Mouse (Mus musculus): ENCODE measurements at regions not wholly inside any gene's neighbourhood (a gene's known extent, or its start where the extent isn't known, plus 50 kb on each side); places are given as distances from the start of the nearest gene placed in this dataset.
"Not testable (repeated sequence)": the region's sequence is repeated elsewhere in the genome, so short reads cannot be mapped to it uniquely, and the experiment has no call there.

GRCm38 (mm10) chr3:18744216-18744615 is 796.0 kb downstream of the Cypt12 start:
- DNase-seq (ENCODE audit: low spot score): no peak

DNA sequence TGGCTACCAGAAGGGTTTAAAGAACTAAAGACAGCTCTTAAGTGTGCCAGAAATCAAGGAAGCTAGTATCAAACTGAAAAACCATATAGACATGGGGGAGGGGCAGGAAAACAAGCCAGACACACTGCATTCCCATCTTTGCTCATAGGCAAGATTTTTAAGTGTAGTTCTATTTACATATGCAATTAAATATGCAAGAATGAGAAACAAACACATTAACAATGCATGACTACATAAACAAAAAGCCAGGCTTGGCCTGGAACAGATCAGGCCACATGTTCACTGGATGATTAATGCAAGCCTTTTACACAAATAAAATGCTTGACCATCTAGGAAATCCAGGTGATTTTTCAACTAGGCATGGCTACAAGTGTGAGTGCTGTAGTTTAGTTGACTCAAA is 798.0 kb downstream of the Cypt12 start:
- no peak for DNase-seq (ENCODE audit: low spot score)

DNA sequence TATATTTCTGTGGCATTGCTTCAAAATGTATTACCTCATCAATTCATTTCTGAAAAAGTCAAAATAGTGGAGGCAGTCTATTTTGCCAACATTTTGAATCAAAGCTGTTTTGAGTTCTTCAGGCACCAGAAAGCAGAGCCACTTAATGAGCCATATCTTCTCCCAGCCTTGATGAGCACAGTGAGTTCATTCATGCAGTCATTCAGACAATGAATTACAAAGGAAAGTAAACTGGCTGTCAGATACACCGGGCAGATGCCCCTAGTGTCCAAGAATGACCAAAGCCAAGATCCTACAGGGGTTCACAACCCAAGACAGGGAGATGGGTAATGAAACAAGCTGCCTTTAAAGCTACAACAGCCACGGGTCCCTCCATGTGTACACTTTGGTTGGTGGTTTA is 798.7 kb downstream of the Cypt12 start:
- no peak for DNase-seq (ENCODE audit: low spot score)

GRCm38 (mm10) chr3:18751660-18752259 is 803.5 kb downstream of the Cypt12 start:
- no peak for DNase-seq (ENCODE audit: low spot score)

- DNase-seq (ENCODE audit: low spot score): peak; percentile 8
These were observed 816.3 kb downstream of the Cypt12 start for GRCm38 (mm10) chr3:18764301-18765078.

DNA sequence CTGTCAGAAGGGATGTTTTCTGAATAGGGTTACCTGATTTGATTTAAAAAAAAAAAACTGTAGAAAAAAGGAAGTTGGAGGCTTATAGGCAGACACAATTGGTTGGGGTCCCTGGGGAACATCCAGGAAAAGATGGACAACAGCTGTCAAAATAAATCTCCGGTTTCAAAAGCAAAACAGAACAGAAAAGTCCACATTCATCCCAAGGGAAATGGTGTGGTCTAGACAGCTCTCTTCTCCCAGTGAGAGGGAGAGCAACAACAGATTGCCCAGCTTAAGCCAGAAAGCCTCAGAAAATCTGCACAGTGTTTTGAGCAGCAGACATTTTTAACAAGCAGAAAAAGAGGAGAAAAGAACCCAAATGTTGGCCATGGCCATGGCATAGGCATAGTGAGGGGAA is 830.3 kb downstream of the Cypt12 start:
- no peak for DNase-seq (ENCODE audit: low spot score)

GRCm38 (mm10) chr3:18787531-18788176 is 839.4 kb downstream of the Cypt12 start:
- DNase-seq (ENCODE audit: low spot score): no peak

DNA sequence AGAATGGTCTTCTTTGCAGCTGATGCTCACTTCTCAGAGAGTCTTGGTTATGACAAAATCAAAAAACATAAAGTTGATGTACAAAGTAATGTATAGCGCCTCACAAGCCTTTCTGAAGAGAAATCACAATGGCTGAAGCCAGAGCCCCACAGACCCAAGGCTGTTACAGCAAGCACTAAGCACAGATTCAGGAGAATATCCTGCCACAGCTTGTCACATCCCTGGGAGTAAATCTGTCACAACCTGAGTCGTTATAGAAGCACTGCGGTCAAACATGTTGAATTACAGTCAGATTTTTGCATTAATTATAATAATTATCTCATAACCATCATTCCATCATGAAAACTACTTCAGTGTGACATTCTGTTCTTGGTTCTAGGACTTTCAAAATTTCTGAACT is 825.7 kb downstream of the 1700064H15Rik start:
- no peak for DNase-seq (ENCODE audit: low spot score)

DNA sequence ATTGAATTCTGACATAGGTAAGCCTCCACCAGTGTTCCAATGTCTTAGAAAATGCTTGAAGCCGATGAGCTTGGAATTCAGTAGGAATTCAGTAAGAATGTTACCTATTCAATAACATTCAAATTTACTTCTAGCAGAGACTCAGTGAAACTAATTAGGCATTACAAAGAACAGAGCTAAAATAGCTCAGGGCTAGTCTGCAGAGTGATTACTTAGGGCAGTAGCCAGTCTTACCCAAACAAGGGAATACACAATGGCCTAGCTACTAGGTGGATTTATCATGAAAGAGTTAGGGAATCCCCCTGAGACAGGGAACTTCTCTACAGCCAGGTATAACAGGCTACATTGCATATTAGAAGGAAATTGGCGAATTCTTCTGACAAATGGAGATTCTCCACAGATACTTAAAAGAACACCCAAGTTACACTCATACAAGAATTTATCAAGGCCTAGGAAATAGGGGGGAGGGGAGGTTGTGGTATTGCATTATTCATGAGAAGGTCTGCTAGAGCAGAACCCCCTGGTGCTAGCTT is 799.6 kb downstream of the 1700064H15Rik start:
- DNase-seq (ENCODE audit: low spot score): not testable (repeated sequence)

GRCm38 (mm10) chr3:18868117-18868739 is 760.2 kb downstream of the 1700064H15Rik start:
- DNase-seq (ENCODE audit: low spot score): no peak

- no peak for DNase-seq (ENCODE audit: low spot score)
These were observed 759.7 kb downstream of the 1700064H15Rik start for GRCm38 (mm10) chr3:18868758-18869157.

DNA sequence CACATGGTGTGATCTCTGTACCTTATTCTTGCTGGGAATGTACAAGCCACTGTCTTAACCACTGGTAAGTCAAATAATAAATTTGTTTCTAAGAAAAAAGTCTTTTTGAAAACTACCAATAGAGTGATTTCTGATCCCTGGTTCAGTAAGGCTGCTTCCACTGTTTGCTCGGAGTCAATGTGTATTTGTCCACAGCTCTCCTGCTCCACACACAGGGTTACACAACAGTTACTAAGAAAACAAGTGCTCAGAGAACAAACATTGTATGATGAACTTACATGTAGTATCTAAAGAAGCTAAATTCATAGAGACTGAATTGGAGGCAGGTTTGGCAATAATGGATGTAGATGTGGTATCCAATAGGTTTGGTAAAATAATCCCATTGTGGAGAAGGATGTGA is 751.4 kb downstream of the 1700064H15Rik start:
- DNase-seq (ENCODE audit: low spot score): no peak

DNA sequence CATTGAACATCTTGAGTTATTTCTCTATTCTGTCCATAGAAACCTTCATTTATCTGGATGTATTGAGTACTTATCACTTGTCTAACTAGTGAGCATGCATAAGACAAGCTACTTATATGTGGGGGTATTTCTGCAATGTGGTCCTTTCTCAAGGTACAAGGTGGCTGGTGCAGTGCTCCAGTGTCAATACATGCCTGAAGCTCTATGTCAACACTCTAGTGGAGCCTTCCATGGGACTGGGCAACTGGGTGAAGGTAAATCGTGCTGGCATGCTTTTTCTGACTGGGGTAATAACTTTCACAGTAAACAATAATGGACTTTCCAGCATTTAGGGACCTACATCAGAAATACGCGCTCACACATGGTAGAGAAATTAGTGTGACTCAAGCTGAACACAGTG is 750.9 kb downstream of the 1700064H15Rik start:
- DNase-seq (ENCODE audit: low spot score): no peak

DNA sequence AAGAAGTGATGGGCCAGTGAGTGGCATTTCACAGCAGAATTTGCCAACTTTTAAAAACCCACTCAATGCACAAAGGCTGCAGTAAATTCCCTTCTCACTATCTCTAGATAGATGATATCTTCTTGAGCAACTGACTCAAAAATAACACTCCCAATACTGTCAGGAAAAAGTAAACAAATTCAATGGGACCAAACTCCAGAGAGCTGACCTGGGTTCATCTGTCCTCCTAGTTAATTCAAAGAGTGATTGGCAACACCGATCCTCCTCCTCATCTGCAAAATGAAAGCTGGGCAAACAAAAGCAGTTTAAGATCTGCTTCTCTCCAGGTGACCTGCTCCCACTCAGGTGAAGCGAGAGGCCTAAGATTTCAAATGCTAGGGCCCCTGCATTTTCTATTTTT is 747.3 kb downstream of the 1700064H15Rik start:
- DNase-seq (ENCODE audit: low spot score): no peak

DNA sequence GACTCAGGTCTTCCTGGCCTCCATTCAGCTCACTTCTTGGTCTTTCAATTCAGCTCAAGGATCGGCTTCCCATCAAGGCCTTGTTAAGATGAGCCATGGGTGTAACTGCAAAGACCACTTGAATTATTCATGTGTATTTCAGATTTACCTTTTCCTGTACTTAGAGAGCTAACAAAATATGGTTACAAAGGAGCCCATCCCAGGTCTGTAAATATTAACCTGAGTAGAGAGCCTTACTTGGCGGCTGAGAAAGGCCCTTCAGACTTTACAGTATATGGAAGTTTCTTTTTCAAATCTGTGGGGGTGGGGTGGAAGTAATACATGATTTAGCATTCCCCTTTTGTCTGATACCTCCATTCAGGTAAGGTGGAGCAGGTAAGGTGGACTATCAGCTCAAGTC is 735.7 kb downstream of the 1700064H15Rik start:
- no peak for DNase-seq (ENCODE audit: low spot score)

GRCm38 (mm10) chr3:18905769-18906168 is 722.7 kb downstream of the 1700064H15Rik start:
- no peak for DNase-seq (ENCODE audit: low spot score)

DNA sequence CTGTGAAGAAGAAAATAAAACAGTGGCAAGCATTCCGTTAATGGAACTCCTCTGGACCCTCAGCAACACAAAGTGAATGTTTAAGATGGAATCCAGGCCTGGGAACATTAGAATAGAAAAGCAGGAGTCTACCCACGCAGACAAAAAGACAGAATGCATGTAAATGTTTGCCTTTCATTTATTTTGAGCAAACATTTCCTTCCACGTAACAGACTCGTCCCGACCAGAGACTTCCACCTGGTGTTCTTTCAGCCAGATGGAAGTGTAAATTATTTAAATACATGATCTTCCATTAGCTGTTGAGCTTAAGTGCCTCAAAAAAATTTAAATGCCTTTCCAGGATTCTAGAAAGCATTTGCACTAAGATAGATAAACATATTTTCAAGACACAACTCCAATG is 722.3 kb downstream of the 1700064H15Rik start:
- no peak for DNase-seq (ENCODE audit: low spot score)

GRCm38 (mm10) chr3:18908737-18909136 is 719.7 kb downstream of the 1700064H15Rik start:
- DNase-seq (ENCODE audit: low spot score): no peak

DNA sequence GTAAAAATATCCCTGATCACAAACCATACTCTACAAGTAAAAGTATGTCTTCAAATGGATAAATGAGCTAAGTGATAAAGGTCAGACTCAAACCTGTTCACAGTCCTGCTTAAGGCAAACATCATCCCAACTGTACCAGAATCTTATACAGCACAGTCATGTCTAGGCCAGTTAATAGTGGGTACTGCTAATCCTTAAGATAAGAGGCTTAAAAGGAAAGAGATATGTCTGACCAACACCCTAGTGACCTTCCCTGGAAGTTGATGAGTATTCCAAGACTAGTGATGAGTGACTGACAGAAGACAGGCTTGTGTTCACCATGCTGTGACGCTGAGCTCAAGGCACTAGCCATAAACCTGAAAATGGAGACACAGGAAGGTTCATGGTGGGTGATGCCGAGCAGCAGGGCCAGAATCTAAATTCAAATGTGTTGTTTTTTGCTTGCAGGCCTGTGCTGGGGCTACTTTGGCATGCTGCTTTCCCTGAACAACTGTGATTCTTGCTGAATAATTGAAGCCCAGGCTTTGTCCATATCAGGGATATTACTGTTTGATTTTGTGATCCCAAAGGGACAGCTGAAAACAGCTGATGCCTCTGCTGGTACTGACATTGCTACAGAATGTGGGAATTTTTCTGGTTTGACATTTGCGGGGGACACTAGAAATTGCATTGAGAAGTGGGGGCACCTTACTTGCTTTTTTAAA is 699.9 kb downstream of the 1700064H15Rik start:
- no peak for DNase-seq (ENCODE audit: low spot score)

DNA sequence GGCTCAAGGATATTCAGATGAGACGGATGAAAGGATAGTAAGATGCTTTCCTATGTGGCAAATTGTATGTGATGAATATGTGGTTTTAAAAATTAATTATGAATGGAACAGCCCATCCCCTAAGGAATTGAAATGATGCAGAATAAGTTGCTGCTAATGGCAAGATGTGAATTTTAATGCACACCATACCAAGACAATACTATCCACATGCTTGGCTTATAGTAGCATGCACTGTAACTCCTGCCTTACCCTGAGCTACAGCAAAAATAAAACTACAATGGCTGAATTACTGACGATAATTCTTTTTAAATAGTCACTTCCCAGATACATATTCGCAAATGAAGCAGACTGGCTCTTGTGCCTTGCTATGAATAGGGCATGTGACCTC is 699.4 kb downstream of the 1700064H15Rik start:
- DNase-seq (ENCODE audit: low spot score): no peak

GRCm38 (mm10) chr3:18932983-18933726 is 695.3 kb downstream of the 1700064H15Rik start:
- DNase-seq (ENCODE audit: low spot score): no peak
